8 mouse cellular contexts compared by ENCODE assay signal in the genomic region with DNA sequence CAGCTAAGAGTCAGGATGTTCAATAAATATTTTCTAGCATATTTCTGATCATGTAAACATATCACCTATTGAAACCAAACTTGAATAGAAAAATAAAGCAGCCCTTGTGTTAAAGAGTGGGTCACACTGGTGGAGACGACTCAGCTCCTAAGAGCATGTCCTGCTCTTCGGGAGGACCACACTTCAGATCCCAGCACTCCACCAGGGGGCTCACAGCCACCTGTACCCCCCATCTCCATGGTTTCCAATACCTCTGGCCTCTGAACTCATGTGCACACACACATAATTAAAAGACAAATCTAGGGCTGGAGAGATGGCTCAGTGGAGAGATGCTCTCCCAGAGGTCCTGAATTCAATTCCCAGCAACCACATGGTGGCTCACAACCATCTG. TPM values are rescaled to one million over a fixed set of nuclear protein-coding genes. Genes with fewer than 3 reads are reported as not detected.
DNase-seq lines count a peak whose midpoint lies in the region; ATAC-seq and TF ChIP-seq lines count a peak whose summit lies in the region.

No protein-coding gene starts in this region.

- TF ChIP-seq CTCF in MEL (IDR thresholded peaks at IDR 0.05 in 2 of 3, conservative IDR thresholded peaks at IDR 0.05 in 1 of 3; ENCODE audit: control insufficient read depth in 1 of 3, insufficient read depth in 1 of 3, low read depth in 2 of 3, low read length in 3 of 3, poor library complexity in 1 of 3, severe bottlenecking in 1 of 3) = no peak; a peak in 1 of 6 replicates

- H3K27ac ChIP-seq in heart, embryonic 15.5 days = no peak overlapping the region
- H3K27ac ChIP-seq in MEL (ENCODE audit: control insufficient read depth, low read depth, low read length) = no peak overlapping the region
- H3K27ac ChIP-seq in hindbrain, embryonic 16.5 days (ENCODE audit: low read depth, low read length) = no peak overlapping the region
- no peak overlapping the region for H3K27ac ChIP-seq in midbrain, embryonic 15.5 days

- intact Hi-C loops in heart, postnatal 10 days (cut with DNase I) = no loop called here

- no peak for TF ChIP-seq EP300 in MEL (IDR thresholded peaks at IDR 0.05; ENCODE audit: low read depth in 1 of 2, low read length in 2 of 2)

- peaks cover 56% of the 10 kb centered on the region for H3K4me1 ChIP-seq in heart, embryonic 15.5 days (replicated peaks)
- peaks cover 0 to 31% of the 10 kb centered on the region in 2 experiments; a peak in 3 of 4 replicates for H3K4me1 ChIP-seq in MEL (ENCODE audit: control insufficient read depth in 1 of 2, insufficient read depth in 2 of 2, low read length in 2 of 2)
- H3K4me1 ChIP-seq in hindbrain, embryonic 16.5 days (ENCODE audit: control insufficient read depth, insufficient read depth, low read depth, low read length) = peaks cover 18% of the 10 kb centered on the region
- H3K4me1 ChIP-seq in midbrain, embryonic 15.5 days = peaks cover 33% of the 10 kb centered on the region

- H3K9me3 ChIP-seq in heart, embryonic 15.5 days (replicated peaks) = no peaks in the 10 kb centered on the region
- H3K9me3 ChIP-seq in MEL (replicated peaks; ENCODE audit: insufficient read depth, low read length) = no peaks in the 10 kb centered on the region
- no peaks in the 10 kb centered on the region for H3K9me3 ChIP-seq in hindbrain, embryonic 16.5 days (ENCODE audit: control insufficient read depth, low read length)
- H3K9me3 ChIP-seq in midbrain, embryonic 15.5 days = no peaks in the 10 kb centered on the region

- no peak for DNase-seq in heart, postnatal 10 days
- peak; percentile 40 for DNase-seq in MEL (ENCODE audit: low read depth, low spot score)
- no peak for DNase-seq in cerebellum, postnatal 14 days
- DNase-seq in adrenal gland, adult 18-20 months (ENCODE audit: low spot score in 2 of 2) = no peak

- H3K27me3 ChIP-seq in heart, embryonic 15.5 days = no peaks in the 10 kb centered on the region
- no peaks in the 10 kb centered on the region for H3K27me3 ChIP-seq in MEL (ENCODE audit: control insufficient read depth in 1 of 2, insufficient read depth in 2 of 2, low read length in 2 of 2)
- H3K27me3 ChIP-seq in hindbrain, embryonic 16.5 days (replicated peaks; ENCODE audit: control insufficient read depth, insufficient read depth, low read length) = no peaks in the 10 kb centered on the region
- H3K27me3 ChIP-seq in midbrain, embryonic 15.5 days (replicated peaks) = no peaks in the 10 kb centered on the region

- no peak for ATAC-seq in heart, embryonic 15.5 days (replicated peaks; ENCODE audit: insufficient number of reproducible peaks, insufficient read depth, low FRiP score, low read depth)
- ATAC-seq in hindbrain, embryonic 16.5 days = no peak
- no peak for ATAC-seq in midbrain, embryonic 15.5 days (replicated peaks)
- no peak for ATAC-seq in erythroid progenitor cell, adult 5-6 weeks (replicated peaks; ENCODE audit: low FRiP score, poor library complexity, severe bottlenecking)

- 35% methylated on average over 2 of the region's 2 CpGs for WGBS in heart, embryonic 15.5 days
- WGBS in hindbrain, embryonic 16.5 days = 53% methylated on average over 2 of the region's 2 CpGs
- 71% methylated on average over 2 of the region's 2 CpGs for WGBS in midbrain, embryonic 15.5 days

- TF ChIP-seq POLR2A in MEL (IDR thresholded peaks at IDR 0.05; ENCODE audit: control insufficient read depth in 1 of 2, insufficient read depth in 1 of 2, low read depth in 1 of 2, low read length in 2 of 2, poor library complexity in 1 of 2) = no peak

- H3K9ac ChIP-seq in heart, embryonic 15.5 days = no peak overlapping the region
- peak overlapping the region; percentile 22 for H3K9ac ChIP-seq in MEL (ENCODE audit: control insufficient read depth, low read depth, low read length, poor library complexity, severe bottlenecking)
- no peak overlapping the region for H3K9ac ChIP-seq in hindbrain, embryonic 16.5 days (ENCODE audit: low read depth, low read length)
- H3K9ac ChIP-seq in midbrain, embryonic 15.5 days = no peak overlapping the region

- no peak for TF ChIP-seq RAD21 in MEL (IDR thresholded peaks at IDR 0.05; ENCODE audit: low read depth, low read length)

- H3K79me2 ChIP-seq in MEL (ENCODE audit: control insufficient read depth, insufficient read depth, low read length, poor library complexity) = peaks cover 62% of the 10 kb centered on the region

- H3K36me3 ChIP-seq in heart, embryonic 15.5 days = peaks cover 6% of the 10 kb centered on the region; the same call in 1 of the 2 replicates
- peaks cover 4 to 18% of the 10 kb centered on the region in 2 experiments; a peak in 3 of 4 replicates for H3K36me3 ChIP-seq in MEL (ENCODE audit: control insufficient read depth in 1 of 2, insufficient read depth in 2 of 2, low read length in 2 of 2)
- H3K36me3 ChIP-seq in hindbrain, embryonic 16.5 days (ENCODE audit: control insufficient read depth, insufficient read depth, low read length) = peaks cover 15% of the 10 kb centered on the region
- H3K36me3 ChIP-seq in midbrain, embryonic 15.5 days (replicated peaks) = no peaks in the 10 kb centered on the region; the same call in 1 of the 2 replicates

- peak overlapping the region; percentile 77; the same call in 1 of the 2 replicates for H3K4me3 ChIP-seq in heart, embryonic 15.5 days
- H3K4me3 ChIP-seq in MEL (ENCODE audit: control insufficient read depth in 1 of 2, insufficient read depth in 1 of 2, low read depth in 2 of 2, low read length in 2 of 2) = peak overlapping the region in 1 of 2 experiments; percentile 18; a peak in 2 of 4 replicates
- H3K4me3 ChIP-seq in hindbrain, embryonic 16.5 days (ENCODE audit: low read length) = no peak overlapping the region
- H3K4me3 ChIP-seq in midbrain, embryonic 15.5 days = no peak overlapping the region

- peak overlapping the region; percentile 67 for H3K4me2 ChIP-seq in heart, embryonic 15.5 days
- H3K4me2 ChIP-seq in hindbrain, embryonic 16.5 days (ENCODE audit: low read length) = peak overlapping the region; percentile 28; the same call in 1 of the 2 replicates
- H3K4me2 ChIP-seq in midbrain, embryonic 15.5 days = peak overlapping the region; percentile 51

TF ChIP-seq in MEL, 35 proteins besides CTCF, POLR2A, EP300 and RAD21 (continues in another document):
- TF ChIP-seq POLR2AphosphoS5 (IDR thresholded peaks at IDR 0.05; ENCODE audit: borderline replicate concordance, low read depth, low read length) = no peak
- no peak for TF ChIP-seq NELFE (IDR thresholded peaks at IDR 0.05; ENCODE audit: low read depth, low read length)
- TF ChIP-seq GATA1 (IDR thresholded peaks at IDR 0.05; ENCODE audit: low read depth, low read length) = no peak

RNA-seq across cellular contexts. Expression of a gene that starts 1.7 kb away (rescaled TPM):
- 86.8 and 107 TPM in 2 replicates for polyA plus RNA-seq in heart, embryonic 15.5 days (2015; fragmentation: Nextera tagmentation; extraction: Ambion mirVana)
- total RNA-seq in heart, postnatal 10 days (2021) = 10 to 100 TPM; 31.2 to 34.1 TPM
- total RNA-seq in MEL (2012; rRNA removed) = 118 and 122 TPM in 2 replicates
- polyA plus RNA-seq in MEL (2012; ENCODE audit: insufficient read depth in 1 of 2, insufficient read length in 2 of 2, low read depth in 1 of 2, low replicate concordance in 2 of 2, missing spikeins in 1 of 2) = 100 to 1,000 TPM; 115 to 135 TPM
- polyA plus RNA-seq in hindbrain, embryonic 16.5 days (2015; fragmentation: Nextera tagmentation; extraction: Ambion mirVana) = 105 and 113 TPM in 2 replicates
- 113 and 119 TPM in 2 replicates for polyA plus RNA-seq in midbrain, embryonic 15.5 days (2015; fragmentation: Nextera tagmentation; extraction: Ambion mirVana)
- total RNA-seq in erythroid progenitor cell, adult 5-6 weeks (2015; ENCODE audit: low replicate concordance) = 43.6 TPM in 2 replicates
- total RNA-seq in erythroid progenitor cell, adult 5-6 weeks (2017; ENCODE audit: low replicate concordance) = 13.3 and 27.9 TPM in 2 replicates
- 10 to 100 TPM; 21.3 to 22.4 TPM for total RNA-seq in adrenal gland, adult 18-20 months (2021)

RNA-seq across cellular contexts. Expression of a gene that starts 6.3 kb away (rescaled TPM):
- polyA plus RNA-seq in heart, embryonic 15.5 days (2015; fragmentation: Nextera tagmentation; extraction: Ambion mirVana) = 91.1 and 96.0 TPM in 2 replicates
- 100 to 1,000 TPM; 193 to 194 TPM for total RNA-seq in heart, postnatal 10 days (2021)
- 80.7 and 86.3 TPM in 2 replicates for total RNA-seq in MEL (2012; rRNA removed)
- 10 to 100 TPM in 1 of 2 experiments, not detected in 1; 81.8 TPM for polyA plus RNA-seq in MEL (2012; ENCODE audit: insufficient read depth in 1 of 2, insufficient read length in 2 of 2, low read depth in 1 of 2, low replicate concordance in 2 of 2, missing spikeins in 1 of 2)
- 118 and 123 TPM in 2 replicates for polyA plus RNA-seq in hindbrain, embryonic 16.5 days (2015; fragmentation: Nextera tagmentation; extraction: Ambion mirVana)
- 112 and 114 TPM in 2 replicates for polyA plus RNA-seq in midbrain, embryonic 15.5 days (2015; fragmentation: Nextera tagmentation; extraction: Ambion mirVana)
- total RNA-seq in erythroid progenitor cell, adult 5-6 weeks (2015; ENCODE audit: low replicate concordance) = 24.7 and 32.8 TPM in 2 replicates
- 29.2 and 38.0 TPM in 2 replicates for total RNA-seq in erythroid progenitor cell, adult 5-6 weeks (2017; ENCODE audit: low replicate concordance)
- total RNA-seq in adrenal gland, adult 18-20 months (2021) = 100 to 1,000 TPM; 111 to 147 TPM

RNA-seq across cellular contexts. Expression of a gene that starts 24.3 kb away (rescaled TPM):
- 14.9 and 17.9 TPM in 2 replicates for polyA plus RNA-seq in heart, embryonic 15.5 days (2015; fragmentation: Nextera tagmentation; extraction: Ambion mirVana)
- 1 to 10 TPM; 2.7 to 5.7 TPM for total RNA-seq in heart, postnatal 10 days (2021)
- total RNA-seq in MEL (2012; rRNA removed) = 0.19 and 0.20 TPM in 2 replicates
- polyA plus RNA-seq in MEL (2012; ENCODE audit: insufficient read depth in 1 of 2, insufficient read length in 2 of 2, low read depth in 1 of 2, low replicate concordance in 2 of 2, missing spikeins in 1 of 2) = 1 to 10 TPM in 1 of 2 experiments, not detected in 1; 1.0 TPM
- 48.1 and 51.2 TPM in 2 replicates for polyA plus RNA-seq in hindbrain, embryonic 16.5 days (2015; fragmentation: Nextera tagmentation; extraction: Ambion mirVana)
- 38.3 and 41.3 TPM in 2 replicates for polyA plus RNA-seq in midbrain, embryonic 15.5 days (2015; fragmentation: Nextera tagmentation; extraction: Ambion mirVana)
- not detected in 2 replicates for total RNA-seq in erythroid progenitor cell, adult 5-6 weeks (2015; ENCODE audit: low replicate concordance)
- total RNA-seq in erythroid progenitor cell, adult 5-6 weeks (2017; ENCODE audit: low replicate concordance) = 0.13 TPM in 1 of 2 replicates, not detected in the other
- total RNA-seq in adrenal gland, adult 18-20 months (2021) = under 1 TPM; 0.33 to 0.35 TPM

RNA-seq across cellular contexts. Expression of a gene that starts 55.2 kb away (rescaled TPM):
- polyA plus RNA-seq in heart, embryonic 15.5 days (2015; fragmentation: Nextera tagmentation; extraction: Ambion mirVana) = 4.3 and 5.8 TPM in 2 replicates
- 10 to 100 TPM; 26.9 to 33.9 TPM for total RNA-seq in heart, postnatal 10 days (2021)
- 0.08 and 0.16 TPM in 2 replicates for total RNA-seq in MEL (2012; rRNA removed)
- under 1 TPM in 1 of 2 experiments, not detected in 1; 0.42 TPM for polyA plus RNA-seq in MEL (2012; ENCODE audit: insufficient read depth in 1 of 2, insufficient read length in 2 of 2, low read depth in 1 of 2, low replicate concordance in 2 of 2, missing spikeins in 1 of 2)
- 2.0 and 2.4 TPM in 2 replicates for polyA plus RNA-seq in hindbrain, embryonic 16.5 days (2015; fragmentation: Nextera tagmentation; extraction: Ambion mirVana)
- 3.6 and 4.0 TPM in 2 replicates for polyA plus RNA-seq in midbrain, embryonic 15.5 days (2015; fragmentation: Nextera tagmentation; extraction: Ambion mirVana)
- 1.1 and 1.3 TPM in 2 replicates for total RNA-seq in erythroid progenitor cell, adult 5-6 weeks (2015; ENCODE audit: low replicate concordance)
- total RNA-seq in erythroid progenitor cell, adult 5-6 weeks (2017; ENCODE audit: low replicate concordance) = 3.4 and 3.7 TPM in 2 replicates
- total RNA-seq in adrenal gland, adult 18-20 months (2021) = 10 to 100 TPM; 16.8 to 52.3 TPM
